Mouse (Mus musculus) megakaryocyte, adult 5-6 weeks (primary cell): ENCODE results near the gene 4930544D05Rik. TPM values are rescaled to one million over a fixed set of nuclear protein-coding genes. Genes with fewer than 3 reads are reported as not detected.

Experiments
- ATAC-seq: 2 replicates; pipeline ENCODE4 v1.8.0; 2016; ENCODE audit warnings: mild to moderate bottlenecking, inconsistent platforms; ENCODE audit not compliant: poor library complexity, severe bottlenecking
- total RNA-seq, 2 experiments: library from RNA; stranded (forward) in 1 of 2; stranded (reverse) in 1 of 2; fragments of 153-499, 151-499 nt in 1 of 2; fragments of 221-1000, 200-1000 nt in 1 of 2; gene quantifications; 2 replicates each; pipeline versions ENCODE4 v1.2.3 to v1.2.4; 2015 to 2017

4930544D05Rik gene
- total RNA-seq, 2 experiments from 2014 or later = not detected

DNA sequence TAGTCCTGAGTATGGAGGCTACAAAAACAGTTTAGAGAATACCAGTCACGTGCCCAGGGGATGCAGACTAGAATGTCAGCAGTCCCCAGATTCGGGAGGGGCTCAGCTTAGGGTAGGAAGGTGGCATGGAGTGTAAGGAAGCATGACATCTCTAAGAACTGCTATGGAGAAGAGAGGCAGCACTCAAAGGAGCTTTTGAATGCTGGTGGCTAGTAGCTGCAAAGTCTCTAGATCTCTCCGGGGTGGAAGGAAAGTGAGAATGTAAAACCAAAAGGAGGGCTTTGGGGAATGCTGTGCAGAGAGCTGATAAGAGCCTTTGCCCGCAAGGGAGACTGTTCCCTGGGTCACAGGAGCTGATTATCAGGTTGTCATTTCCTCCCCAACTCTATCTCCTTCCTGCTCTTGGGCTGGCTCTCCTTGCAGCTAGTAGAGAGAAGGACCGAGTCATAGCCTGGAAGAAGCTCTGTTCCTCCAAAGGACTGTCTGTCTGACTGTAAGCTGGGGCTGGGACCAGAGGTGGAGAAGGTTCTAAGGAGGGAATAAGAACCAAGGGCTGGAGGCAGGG, 23.1 kb downstream of the 4930544D05Rik start, which contains the start of gene Gp1ba:
Gene Gp1ba (plus strand): TSS at position 409 of the 565 bp plus-strand sequence.
- no peak; the same call in 1 of the 2 replicates for ATAC-seq

- no peak for ATAC-seq
Observed at GRCm38 (mm10) chr11:70639976-70640375, 24.3 kb downstream of the 4930544D05Rik start.

DNA sequence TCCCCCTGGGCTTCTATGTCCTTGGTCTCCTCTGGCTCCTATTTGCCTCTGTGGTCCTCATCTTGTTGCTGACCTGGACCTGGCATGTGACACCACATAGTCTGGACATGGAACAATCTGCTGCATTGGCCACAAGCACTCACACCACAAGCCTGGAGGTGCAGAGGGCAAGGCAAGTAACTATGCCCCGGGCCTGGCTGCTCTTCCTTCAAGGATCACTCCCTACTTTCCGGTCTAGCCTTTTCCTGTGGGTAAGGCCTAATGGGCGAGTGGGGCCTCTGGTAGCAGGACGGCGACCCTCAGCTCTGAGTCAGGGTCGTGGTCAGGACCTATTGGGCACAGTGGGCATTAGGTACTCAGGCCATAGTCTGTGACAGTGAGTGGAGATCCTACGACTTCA, 25.6 kb downstream of the 4930544D05Rik start:
- no peak for ATAC-seq

- no peak for ATAC-seq
Observed at GRCm38 (mm10) chr11:70643051-70643450, 27.4 kb downstream of the 4930544D05Rik start.

GRCm38 (mm10) chr11:70644564-70645103, 29.0 kb downstream of the 4930544D05Rik start:
- ATAC-seq = no peak

DNA sequence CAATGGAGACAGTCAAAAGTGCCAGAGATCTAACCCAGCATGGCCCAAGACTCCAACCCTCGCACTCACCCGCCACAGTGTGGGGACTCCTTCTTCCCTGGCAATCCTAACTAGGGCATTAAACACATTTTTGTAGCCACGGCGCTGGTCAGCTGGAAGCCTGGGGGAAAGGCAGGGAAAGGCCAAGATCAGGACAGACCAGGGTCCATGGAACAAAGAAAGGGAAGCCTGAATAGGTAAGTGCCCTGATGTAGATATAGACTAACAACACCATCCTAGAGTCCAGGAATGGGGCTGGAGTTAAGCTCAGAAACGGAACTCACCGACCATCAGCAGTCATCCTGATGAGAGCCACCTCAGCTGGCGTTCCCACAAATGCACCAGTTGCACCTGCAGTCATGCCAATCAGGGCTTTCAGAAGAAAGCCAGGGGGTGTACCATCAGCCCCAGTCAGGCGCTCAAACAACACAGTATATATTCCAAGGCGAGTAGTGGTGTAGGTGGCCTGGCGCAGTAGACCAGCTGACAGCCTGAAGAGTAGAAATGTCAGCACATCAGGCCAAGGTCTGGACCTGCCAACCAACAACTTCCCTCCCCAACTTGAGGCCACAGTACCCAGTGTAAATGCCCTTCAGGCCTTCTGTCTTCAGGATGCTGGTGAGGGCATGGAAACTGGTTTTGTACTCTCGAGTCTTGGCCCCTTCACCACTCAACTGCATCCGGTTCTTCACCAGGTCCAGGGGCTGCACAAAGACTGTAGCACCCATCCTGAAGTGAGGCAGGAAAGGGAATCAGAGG, 30.0 kb downstream of the 4930544D05Rik start:
- ATAC-seq = no peak

- ATAC-seq = no peak
Observed at GRCm38 (mm10) chr11:70646259-70646555, 30.6 kb downstream of the 4930544D05Rik start.

DNA sequence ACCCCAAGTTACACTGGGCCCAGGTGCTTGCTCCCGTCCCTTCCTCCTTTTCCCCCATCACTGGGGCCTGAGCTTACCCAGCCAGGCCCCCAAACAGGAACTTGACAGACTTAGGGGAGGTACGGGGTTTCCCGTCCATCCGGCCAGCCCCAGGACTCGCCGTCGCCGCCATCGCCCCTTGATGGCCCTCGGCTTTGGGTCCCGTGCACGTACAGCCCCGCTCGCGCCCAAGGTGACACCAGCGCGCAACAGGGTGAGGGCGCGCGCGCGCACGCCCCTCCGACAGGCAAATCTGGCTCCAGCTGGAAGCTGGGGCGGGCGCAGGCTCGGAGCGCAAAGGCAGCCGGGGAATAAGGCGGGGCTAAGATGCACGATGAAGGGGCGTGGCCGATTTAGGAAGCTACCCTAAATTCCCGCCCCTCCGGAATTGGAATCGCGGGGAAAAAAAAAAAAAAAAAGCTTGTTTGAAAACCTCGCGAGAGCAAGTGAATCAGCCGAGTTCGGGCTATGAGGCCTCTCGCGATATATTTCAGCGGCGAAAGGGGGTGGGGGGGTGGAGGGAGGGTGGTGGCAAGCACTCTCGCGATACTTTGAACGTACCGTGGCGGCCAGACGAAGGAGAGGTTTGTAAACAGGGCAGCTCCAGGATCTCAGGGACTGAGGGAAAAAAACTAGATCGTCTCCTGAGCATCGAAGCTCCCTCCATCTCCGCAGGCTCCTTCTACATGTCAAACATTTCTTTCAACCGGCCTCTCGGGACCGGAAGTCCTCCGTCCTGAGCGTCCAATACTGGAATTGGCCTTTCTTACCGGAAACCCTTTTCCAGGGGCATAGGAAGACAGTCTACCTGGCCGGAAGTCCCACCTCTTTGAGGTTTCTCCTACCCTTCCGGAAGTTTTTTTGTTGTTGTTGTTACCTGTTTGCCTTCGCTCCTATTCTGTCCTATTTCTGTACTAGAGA, 31.3 kb downstream of the 4930544D05Rik start, which contains the start of the genes Rnf167 and Slc25a11:
Gene Rnf167 (plus strand): TSS at position 545 of the 960 bp plus-strand sequence.
Gene Slc25a11 (minus strand): TSS at position 789 of the 960 bp plus-strand sequence.
- ATAC-seq = peak; percentile 74

DNA sequence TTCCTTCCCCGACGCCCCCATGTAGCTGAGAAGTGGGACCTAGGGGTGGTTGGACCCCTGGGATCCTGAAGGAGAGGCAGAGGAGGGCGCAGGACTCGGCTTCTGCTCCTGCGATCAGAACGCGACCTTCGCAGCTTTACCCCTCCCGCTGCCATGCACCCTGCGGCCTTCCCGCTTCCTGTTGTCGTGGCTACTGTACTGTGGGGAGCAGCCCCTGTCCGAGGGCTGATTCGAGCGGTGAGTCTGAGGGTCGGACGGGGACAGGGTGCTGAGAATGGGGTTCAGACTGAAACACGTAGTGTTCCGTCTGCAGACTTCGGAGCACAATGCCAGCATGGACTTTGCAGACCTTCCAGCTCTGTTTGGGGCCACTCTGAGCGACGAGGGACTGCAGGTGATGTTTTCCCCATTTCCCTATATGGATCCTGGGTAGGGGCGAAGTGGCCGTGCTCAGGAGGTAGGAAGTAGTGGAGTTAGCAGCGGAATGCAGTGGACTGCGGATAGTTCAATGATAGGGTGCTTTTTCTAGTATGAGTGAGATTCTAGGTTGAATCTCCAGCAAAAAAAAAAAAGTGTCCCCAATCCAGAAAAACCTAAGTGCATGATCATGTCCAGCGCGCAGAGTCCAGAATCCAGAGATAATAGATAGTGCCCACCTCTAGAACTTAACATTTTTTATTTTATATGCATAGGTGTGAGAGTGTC, 32.2 kb downstream of the 4930544D05Rik start:
- no peak for ATAC-seq

DNA sequence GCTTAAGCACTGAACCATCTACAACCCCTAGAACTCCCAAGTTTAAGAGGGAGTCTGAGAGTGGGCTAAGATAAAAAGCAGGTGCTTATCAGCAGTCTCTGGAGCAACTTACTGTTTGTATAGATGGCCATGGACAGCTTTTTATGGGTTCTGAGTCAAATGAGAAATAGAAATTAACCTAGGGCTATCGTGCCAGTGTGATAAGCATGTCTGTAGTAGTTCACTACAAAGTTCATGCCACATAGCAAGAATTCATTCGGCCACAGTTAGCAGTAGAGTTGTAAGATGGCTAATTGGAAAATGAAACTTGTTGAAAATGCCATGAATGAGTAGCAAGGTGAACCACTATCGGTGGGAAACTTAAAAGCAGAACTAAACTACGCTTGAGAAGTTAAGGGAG, 32.9 kb downstream of the 4930544D05Rik start:
- no peak for ATAC-seq

GRCm38 (mm10) chr11:70649185-70649734, 33.6 kb downstream of the 4930544D05Rik start:
- no peak for ATAC-seq

GRCm38 (mm10) chr11:70650322-70651175, 34.9 kb downstream of the 4930544D05Rik start:
- ATAC-seq = peak; percentile 29

- no peak for ATAC-seq
Observed at GRCm38 (mm10) chr11:70651391-70651790, 35.7 kb downstream of the 4930544D05Rik start.

GRCm38 (mm10) chr11:70652029-70652883, 36.6 kb downstream of the 4930544D05Rik start:
- ATAC-seq = no peak

DNA sequence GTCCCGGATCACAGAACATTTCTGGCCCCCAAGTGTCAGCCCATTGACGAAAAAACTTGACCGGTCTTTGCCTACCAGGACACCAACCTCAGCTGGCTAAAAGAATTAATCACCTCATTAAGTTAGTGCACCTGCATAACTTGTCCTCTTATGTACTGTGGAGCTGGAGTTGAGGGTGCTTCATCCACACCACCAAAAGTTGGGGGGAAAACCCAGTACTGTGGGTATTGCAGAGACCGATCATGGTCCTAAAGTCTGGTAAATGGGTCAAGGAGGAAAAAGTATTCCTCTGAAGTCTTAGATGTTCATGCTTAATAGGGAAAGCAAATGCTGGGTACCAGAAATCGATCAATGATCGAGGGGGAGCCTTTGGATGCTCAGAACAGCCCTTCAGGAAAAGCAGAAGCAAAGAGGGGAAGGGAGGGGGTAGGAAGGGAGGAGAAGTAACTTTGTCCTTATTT, 37.3 kb downstream of the 4930544D05Rik start:
- peak; percentile 21 for ATAC-seq

DNA sequence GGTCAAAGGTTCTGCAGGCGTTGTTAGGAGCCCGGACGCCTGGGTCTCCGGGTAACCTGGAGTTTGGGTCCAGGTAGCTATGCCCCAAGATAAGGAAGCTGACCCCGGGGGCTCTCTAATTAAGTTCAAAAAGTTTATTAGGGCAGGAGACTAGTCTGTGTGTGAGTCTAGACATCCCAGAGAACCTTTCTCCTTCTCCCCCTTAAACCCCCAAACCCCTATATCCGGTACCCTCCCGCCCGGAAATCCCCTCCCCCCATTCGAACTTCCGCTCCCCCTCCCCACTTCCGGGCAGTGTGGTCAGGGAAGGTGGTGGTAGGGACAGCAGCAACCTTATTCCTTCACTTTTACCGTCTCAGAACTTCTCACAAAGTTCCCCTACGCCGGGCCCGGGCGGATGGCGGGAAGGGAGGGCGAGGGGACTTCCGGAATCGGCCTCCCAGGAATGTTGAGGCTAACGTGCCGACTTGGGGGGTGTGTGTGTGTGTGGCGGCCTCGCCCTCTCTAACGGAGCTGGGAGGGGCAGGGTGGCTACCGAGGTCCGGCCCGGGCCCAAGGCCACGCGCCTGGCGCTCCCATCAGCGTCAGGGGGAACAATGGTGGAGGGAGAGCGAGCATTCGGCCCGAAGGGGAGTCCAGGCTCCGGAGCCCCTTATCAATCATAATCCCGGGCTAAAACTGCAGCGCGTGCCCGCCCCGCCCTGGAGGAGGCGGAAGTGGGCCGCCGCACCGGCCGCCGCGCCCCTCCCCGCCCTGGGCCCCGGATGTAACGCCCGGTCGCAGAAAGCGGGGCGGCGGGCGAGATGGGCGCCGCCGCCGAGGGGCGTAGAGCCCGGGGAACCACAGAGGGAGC, 37.9 kb downstream of the 4930544D05Rik start:
- ATAC-seq = peak; percentile 29
